Mouse (Mus musculus) bone marrow macrophage, adult 2 months (primary cell): ENCODE data around the gene Twnk.
"Not testable (repeated sequence)": the region's sequence is repeated elsewhere in the genome, so short reads cannot be mapped to it uniquely, and the experiment has no call there.

Experiments used
- CTCF ChIP-seq: IDR thresholded peaks from 2 replicates; pipeline ENCODE4 v1.5.1; 2012; ENCODE audit warnings: low read depth, mild to moderate bottlenecking, low read length, moderate library complexity
- POLR2A ChIP-seq: IDR thresholded peaks from 2 replicates; pipeline ENCODE4 v1.6.1; 2012; ENCODE audit warnings: mild to moderate bottlenecking, low read depth, low read length, borderline replicate concordance

- not testable (repeated sequence) for TF ChIP-seq CTCF, POLR2A
Observed at GRCm38 (mm10) chr19:45038198-45038597, 32.7 kb downstream of the Twnk start.
